Mouse (Mus musculus) liver, postnatal 0 days (tissue): Measurements from ENCODE around the gene Tcp11.

ENCODE experiments used
- CTCF ChIP-seq: sonication (generic); IDR thresholded peaks from 2 replicates; pipeline ENCODE4 v1.5.1; 2016; ENCODE audit warnings: antibody characterized with exemption, low read depth
- EP300 ChIP-seq: IDR thresholded peaks from 2 replicates; pipeline ENCODE4 v1.6.1; 2016; ENCODE audit warnings: antibody characterized with exemption, low read depth, mild to moderate bottlenecking

- TF ChIP-seq CTCF (no peak), EP300 (no peak)
These were observed 39.1 kb downstream of the Tcp11 start for GRCm38 (mm10) chr17:28041298-28041697.
